Mouse (Mus musculus) urinary bladder, postnatal 10 days (tissue): ENCODE measurements around the gene Oog4.
"Not testable (repeated sequence)": the region's sequence is repeated elsewhere in the genome, so short reads cannot be mapped to it uniquely, and the experiment has no call there.

ENCODE experiments used
- DNase-seq: peaks from one replicate; pipeline ENCODE4 v3.0.0; 2022; ENCODE audit warnings: low spot score

The Oog4 gene

DNA sequence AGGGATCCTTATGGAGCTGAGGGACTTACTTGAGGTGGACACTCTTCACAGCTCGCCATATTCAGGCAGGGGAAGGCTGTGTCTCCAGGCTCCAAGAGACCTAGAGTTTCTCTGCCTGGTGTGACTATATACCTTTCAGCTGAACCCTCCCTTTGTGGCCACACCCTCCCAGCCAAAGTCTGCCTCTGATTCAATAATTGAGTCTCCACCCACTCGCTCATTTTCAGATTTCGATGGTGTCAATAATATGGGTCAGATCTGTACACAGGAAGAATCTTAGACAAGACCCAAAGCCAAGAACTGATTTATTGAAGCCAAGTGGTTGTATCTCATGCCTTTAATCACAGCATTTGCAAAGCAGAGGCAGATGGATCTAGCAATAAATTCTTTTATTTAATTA is at the start of gene Oog4:
Oog4 (minus strand) TSS at position 101 of the 400 bp plus-strand sequence.
- DNase-seq = no peak

DNA sequence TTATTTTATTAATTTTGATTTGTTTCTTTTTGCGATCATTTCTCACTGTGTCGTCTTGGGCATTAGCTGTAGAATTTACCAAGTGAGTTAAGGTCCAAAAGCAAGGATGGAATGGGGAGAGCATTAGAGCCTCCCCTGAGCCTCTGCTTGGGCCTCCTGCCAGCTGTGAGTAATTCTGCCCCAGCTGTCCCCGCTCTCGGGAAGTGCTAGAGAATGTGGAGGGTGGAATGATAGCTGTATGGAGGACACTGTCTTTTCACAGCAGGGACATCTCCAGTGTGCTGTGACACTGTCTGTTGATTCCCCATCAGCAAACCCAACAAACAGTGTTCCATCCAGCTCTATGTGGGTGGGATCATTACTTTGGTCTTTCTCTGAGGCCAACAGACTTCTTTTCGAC is 23.4 kb downstream of the Oog4 start:
- DNase-seq = not testable (repeated sequence)

DNA sequence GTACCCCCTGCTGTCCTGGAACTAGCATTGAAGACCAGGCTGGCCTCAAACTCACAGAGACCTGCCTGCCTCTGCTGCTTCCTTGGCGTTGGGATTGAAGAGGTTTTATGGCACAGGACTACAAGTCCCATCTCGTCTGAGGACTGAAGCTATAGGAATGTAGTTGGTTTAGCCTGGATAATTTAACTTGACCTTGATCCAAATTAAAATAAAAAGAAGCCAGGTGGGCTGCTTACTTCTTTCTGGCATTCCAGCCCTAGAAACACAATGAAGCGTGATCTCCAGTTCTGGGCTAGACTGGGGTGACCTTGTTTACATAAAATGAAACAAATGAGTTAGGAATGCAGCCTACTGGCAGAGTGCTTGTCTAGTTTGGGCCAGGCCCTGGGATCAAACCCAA is 36.0 kb downstream of the Oog4 start:
- DNase-seq = no peak

DNA sequence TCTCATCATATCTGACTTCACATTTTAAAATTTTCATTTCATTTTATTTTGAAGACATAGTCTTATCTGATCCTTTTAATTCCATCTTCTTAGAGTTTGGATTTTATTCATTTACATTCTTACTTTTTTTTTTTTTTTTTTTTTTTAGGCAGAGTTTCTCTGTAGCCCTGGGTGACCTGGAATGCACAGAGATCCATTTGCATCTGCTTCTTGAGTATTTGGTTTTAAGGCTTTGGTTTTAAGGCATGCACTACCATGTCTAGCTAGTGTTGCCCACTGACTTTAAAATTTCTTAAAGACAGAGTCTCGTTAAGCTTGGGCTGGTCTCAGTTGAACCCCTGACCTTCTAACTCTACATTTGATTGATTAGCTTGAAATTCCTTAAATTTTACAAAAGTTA is 36.5 kb downstream of the Oog4 start:
- no peak for DNase-seq

DNA sequence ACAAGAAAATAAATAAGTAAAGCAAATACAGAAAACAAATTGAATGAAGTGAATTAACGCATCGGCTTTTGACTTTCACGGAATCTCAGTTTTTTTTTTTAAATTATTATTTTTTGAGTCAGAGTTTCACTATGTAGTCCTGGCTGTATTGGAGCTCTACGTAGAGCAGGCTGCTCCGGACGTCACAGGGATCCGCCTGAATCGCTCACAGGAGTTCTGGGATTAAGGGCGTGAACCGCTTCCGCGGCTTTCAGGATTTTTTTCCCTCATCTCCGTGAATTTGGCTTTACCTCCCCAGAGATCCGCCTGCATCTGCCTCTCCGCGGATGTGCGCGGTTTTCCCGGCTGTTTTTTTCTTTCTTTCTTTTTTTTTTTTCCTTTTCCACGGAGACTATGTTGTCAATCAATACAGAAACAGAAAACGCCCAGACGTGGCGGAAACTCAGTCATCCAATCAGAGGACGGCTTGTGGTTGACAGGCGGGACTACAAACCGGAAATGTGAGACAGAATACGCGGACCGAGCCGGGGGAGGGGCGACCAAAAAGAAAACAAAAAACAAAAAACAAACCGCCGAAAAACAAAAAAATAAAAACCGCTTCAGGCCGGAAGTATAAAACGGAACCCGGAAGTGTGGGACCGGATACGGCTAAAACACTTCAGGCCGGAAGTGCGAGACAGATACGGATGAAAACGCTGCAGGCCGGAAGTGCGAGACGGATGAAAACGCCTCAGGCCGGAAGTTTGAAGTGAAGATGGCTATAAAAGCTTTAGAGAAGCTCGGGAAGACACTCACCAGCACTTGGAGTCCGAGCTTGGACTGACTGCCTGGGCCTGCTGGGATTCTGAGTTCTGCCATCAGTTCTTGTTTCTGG is 37.7 kb downstream of the Oog4 start, which contains the start of gene Pramef8:
Pramef8 (plus strand) TSS at position 208 of the 874 bp plus-strand sequence.
- DNase-seq = peak; percentile 60

DNA sequence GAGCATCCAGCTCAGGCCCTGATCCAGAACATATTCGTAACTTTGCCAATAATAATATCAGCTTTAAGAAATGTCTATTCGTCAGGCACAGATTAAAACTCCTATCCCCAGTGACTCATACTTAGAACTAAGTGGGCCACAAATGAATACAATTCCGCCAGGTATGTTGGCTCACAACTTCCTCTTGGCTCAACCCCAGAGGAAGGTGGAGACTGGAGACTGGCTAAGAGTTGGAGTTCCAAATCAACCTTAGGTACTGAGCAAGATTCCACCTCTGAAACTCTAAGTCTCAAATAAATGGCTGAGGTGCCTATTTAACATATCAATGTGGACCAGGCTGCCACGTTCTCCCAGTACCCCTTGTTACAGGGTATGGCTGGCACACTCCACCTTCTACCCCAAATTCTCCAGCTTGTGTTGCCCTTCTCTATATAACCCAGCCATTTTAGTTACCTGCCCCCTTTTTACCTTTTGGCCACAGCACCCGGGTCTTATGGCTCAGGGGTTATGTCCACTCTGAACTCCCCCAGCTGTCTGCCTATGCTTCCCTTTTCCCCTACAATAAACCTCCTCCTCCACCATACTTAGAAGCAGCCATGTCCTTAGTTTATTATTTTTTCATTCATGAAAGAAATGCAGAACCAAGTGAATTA is 38.4 kb downstream of the Oog4 start:
- no peak for DNase-seq

DNA sequence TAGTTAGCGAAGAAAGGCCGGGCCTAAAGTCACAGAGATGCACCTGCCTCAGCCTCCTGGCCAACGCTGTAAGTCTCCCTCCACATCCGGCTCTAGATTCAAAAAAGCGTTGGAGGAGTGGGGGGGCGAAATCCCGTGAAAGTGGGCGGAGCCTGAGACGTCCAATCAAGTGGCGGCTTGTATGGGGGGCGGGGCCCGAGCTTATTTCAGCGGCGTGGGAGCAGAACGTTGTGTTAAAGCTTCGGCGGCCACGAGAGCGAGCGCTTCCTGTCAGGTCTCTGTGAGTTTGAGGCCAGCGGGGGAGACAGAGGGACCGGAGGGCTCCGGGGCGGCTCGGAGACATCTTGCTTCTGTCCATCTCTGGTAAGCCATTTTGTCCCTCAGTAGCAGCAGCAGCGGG is 55.9 kb downstream of the Oog4 start, which contains the start of gene Pramel1:
Pramel1 (plus strand) TSS at position 248 of the 400 bp plus-strand sequence.
- no peak for DNase-seq

DNA sequence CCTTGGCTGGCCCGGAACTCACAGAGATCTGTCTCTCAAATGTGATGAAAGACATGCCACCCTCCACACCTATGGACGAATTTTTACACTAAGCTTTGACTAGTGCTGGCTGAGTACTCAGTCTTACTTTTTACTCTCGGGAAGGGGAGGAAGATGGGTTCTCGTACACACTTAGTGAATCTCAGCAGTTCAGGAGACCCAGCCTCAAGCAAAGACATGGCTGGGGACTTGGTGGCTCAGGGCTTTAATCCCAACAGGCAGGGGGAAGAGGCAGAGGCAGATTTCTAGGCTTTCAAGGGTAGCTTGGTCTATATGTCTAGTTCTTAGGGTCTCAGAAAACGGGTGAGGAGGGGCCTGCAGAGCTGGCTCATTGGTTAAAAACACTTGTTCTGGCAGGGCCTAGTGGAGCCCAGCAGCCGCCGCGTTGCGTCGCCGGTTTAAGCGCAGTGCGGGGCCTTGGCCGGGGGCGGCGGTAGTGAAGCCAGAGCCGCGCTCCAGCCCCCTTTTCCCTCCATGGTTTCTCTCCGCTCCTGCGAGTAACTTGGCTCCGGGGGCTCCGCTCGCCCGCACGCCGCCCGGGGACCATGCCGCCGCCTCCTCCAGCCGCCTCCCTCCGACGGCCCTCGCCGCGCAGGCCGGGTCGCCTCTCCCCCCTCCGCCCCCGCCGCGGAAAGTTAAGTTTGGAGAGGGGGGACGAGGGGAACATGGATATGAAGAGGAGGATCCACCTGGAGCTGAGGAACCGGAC is 61.0 kb downstream of the Oog4 start:
- DNase-seq = no peak
